Mouse (Mus musculus): Measurements from ENCODE around the gene Vmn2r56. TPM values are rescaled to one million over a fixed set of nuclear protein-coding genes. Genes with fewer than 3 reads are reported as not detected.
A peak's percentile ranks its signal among the peaks of the same experiment; 100 is the strongest.
"Not testable (repeated sequence)": the region's sequence is repeated elsewhere in the genome, so short reads cannot be mapped to it uniquely, and the experiment has no call there.

Gene Vmn2r56
- not detected in 2 replicates for polyA plus RNA-seq (2012; rRNA removed)

DNA sequence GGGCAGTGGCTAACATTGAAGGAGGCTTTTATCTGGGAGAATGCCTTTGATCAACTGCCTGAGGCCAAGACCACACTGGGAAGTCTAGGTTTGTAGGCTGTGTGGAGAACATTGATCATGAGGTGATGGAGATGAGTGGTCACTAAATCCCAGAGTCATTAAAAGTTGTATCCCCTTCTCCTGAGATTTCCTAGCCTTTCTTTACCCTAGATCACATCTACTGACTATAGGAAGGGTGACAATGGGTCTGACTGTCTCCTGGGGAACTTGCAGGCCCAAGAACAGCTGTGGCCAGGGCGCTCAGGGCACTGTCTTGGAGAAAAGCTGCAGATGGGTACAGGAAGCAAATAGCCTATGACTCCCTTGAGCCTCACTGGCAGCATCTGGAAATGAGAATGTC, at the start of gene Vmn2r56:
Gene Vmn2r56, minus strand, starts transcription at position 101 of the 400 bp plus-strand sequence.
- DNase-seq (ENCODE audit: low spot score), result no peak

GRCm38 (mm10) chr7:12780151-12780830, 45.5 kb upstream of the Vmn2r56 start:
- DNase-seq (ENCODE audit: low spot score), result peak; percentile 31

DNA sequence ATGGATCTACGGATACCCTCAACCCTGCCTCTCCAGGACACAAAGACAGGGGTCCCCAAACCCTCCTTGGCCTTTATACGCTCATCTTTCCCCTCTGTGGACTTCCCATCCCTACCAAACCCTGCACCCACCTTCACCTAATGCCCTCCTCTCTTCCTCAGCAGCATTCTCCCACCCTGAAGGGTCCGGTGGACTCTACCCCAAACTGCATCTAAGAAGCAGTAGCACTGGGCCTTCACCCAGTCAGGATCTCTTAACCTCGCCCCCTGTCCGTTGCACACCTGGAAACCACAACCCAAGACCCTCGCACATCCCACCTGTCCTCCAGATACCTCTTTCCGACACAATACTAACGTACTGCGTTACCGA, 45.0 kb upstream of the Vmn2r56 start:
- no peak for DNase-seq (ENCODE audit: low spot score)

DNA sequence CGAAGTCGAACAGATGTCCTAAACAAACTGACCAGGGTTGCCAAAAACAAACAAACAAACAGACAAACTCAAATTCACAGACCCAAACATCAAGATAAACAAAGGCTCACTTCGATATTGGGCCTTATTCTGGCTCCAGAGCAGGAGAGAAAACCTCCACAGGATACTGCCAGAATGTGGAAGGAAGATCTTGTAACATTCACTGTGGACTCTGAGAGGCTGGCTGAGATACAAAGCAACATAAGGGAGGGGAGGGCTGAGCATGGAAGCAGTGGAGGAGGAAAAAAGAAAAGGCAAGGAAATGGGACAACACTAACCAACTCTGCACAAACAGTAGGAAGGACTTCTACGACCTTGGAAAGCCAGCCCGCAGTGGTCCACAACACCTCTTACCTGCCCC, 44.3 kb upstream of the Vmn2r56 start:
- no peak for DNase-seq (ENCODE audit: low spot score)

DNA sequence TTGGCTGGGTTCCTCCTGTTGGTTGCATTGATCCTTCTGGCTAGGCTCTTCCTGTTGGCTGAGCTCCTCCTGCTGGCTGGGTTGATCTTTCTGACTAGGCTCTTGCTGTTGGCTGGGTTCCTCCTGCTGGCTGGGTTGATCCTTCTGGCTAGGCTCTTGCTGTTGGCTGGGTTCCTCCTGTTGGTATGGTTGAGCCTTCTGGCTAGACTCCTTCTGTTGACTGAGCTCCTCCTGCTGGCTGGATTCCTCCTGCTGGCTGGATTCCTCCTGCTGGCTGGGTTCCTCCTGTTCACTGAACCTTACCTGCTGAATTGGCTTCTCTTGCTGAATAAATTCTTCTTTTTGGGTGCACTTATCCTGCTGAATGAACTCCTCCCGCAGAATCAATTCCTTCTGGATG, 39.8 kb upstream of the Vmn2r56 start:
- no peak for DNase-seq (ENCODE audit: low spot score)

DNA sequence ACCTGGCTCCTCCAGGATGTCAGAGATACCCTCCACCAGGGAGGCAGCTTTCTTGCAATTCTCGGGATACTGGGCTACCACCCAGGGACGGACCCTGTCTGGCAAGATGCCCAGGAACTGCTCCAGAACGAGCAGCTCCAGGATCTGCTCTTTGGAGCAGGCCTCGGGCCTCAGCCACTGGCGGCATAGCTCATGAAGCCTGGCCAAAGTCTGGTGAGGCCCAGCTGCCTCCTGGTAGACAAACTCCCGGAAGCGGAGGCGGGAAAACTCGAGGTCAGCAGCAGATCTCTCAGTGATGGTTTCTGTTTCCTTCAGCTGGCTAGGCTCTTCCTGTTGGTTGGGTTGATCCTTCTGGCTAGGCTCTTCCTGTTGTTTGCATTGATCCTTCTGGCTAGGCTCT, 39.3 kb upstream of the Vmn2r56 start:
- DNase-seq (ENCODE audit: low spot score), result no peak

DNA sequence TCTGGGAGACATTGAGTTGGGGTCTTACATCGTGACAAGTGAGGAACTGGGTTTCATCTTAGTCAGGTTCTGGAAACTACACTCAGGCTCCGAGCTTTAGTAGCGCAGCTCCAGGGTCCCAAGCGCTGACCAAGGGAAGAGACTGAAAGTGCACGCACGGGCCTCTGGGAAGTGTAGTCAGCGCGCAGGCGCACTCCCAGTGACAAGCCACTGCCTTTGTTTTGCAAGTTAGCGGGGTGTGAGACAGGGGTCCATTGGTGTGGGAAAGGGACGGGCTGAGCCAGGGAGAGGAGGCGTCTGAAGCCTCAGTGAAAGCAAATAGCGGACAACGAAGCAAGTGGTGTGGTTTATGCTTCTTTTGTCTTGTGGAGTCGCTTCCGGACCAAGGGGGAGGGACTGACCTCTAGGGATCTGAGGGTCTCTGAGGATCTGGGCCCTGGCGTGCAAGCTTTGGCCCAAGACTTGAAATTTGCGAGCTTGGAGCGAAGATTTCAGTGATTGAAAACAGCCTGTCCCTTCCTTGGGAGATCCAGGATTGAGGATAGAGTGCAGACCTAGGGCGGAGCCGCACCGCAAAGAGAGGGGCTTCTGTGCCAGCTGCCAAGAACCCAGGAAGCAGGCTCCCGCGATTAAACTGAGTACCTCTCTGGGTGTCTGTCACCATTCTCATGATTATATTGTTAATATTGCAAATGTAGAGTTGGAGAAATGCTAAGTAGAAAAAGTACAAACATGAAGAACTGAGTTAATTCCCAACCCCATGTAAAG, 14.8 kb upstream of the Vmn2r56 start:
- DNase-seq (ENCODE audit: low spot score), result no peak

GRCm38 (mm10) chr7:12684903-12685302, 49.9 kb downstream of the Vmn2r56 start, which contains the start of gene Vmn2r55:
Gene Vmn2r55 (minus strand): TSS chr7:12685003.
- DNase-seq (ENCODE audit: low spot score), result not testable (repeated sequence)

DNA sequence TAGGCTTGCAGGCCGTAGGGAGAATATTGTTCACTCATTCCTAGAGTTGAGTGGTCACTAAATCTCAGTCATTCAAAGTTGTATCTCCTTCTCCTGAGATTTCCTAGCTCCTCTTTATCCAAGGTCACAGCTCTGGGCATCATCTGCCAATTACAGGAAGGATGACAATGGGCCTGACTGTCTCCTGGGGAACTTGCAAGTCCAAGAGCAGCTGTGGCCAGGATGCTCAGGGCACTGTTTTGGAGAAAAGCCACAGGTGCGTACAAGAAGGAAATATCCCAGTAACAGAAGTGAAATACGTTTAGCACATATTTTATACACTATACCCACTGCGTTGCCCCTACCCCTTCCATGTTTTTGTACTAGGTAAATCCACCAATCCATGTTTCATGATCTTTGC, 94.6 kb downstream of the Vmn2r56 start, which contains the start of gene Vmn2r54:
Gene Vmn2r54, minus strand, starts transcription at position 101 of the 400 bp plus-strand sequence.
- DNase-seq (ENCODE audit: low spot score), result not testable (repeated sequence)

Other genes with a start within 250 kb of the Vmn2r56 start
- not detected in 2 replicates for gene 2900092C05Rik, start 222.5 kb downstream of the Vmn2r56 start, polyA plus RNA-seq (2012; rRNA removed)
- gene Vmn2r53, start 126.2 kb downstream of the Vmn2r56 start, polyA plus RNA-seq (2012; rRNA removed), result under 0.01 TPM in 1 of 2 replicates, not detected in the other
- gene Vmn2r54, start 94.7 kb downstream of the Vmn2r56 start, polyA plus RNA-seq (2012; rRNA removed), result not detected in 2 replicates
- not detected in 2 replicates for gene Vmn2r55, start 50.0 kb downstream of the Vmn2r56 start, polyA plus RNA-seq (2012; rRNA removed)
- gene Zscan18, start 68.6 kb upstream of the Vmn2r56 start, polyA plus RNA-seq (2012; rRNA removed), result 3.2 and 3.8 TPM in 2 replicates
- 12.3 and 13.9 TPM in 2 replicates for gene Zfp329, start 83.9 kb upstream of the Vmn2r56 start, polyA plus RNA-seq (2012; rRNA removed)
- 21.9 and 22.2 TPM in 2 replicates for gene Zfp110, start 99.8 kb upstream of the Vmn2r56 start, polyA plus RNA-seq (2012; rRNA removed)
- gene Zfp128, start 146.2 kb upstream of the Vmn2r56 start, polyA plus RNA-seq (2012; rRNA removed), result 2.5 TPM in 2 replicates
- 11.4 and 12.3 TPM in 2 replicates for gene Zscan22, start 162.8 kb upstream of the Vmn2r56 start, polyA plus RNA-seq (2012; rRNA removed)
- 2,520 and 2,810 TPM in 2 replicates for gene Rps5, start 187.3 kb upstream of the Vmn2r56 start, polyA plus RNA-seq (2012; rRNA removed)
- gene Rnf225, start 192.4 kb upstream of the Vmn2r56 start, polyA plus RNA-seq (2012; rRNA removed), result 2.1 and 2.3 TPM in 2 replicates
- gene Zfp324, start 230.8 kb upstream of the Vmn2r56 start, polyA plus RNA-seq (2012; rRNA removed), result 4.6 and 4.7 TPM in 2 replicates
- gene Zfp446, start 242.8 kb upstream of the Vmn2r56 start, polyA plus RNA-seq (2012; rRNA removed), result 6.3 and 6.9 TPM in 2 replicates

All from urinary bladder, adult 2 months (tissue).